9 mouse cellular contexts compared by ENCODE assay signal in genomic region chr2:133436913-133437843, GRCm38 (mm10).
DNase-seq lines count a peak whose midpoint lies in the region; ATAC-seq and TF ChIP-seq lines count a peak whose summit lies in the region.
"Had no signal": no experiment of that assay in that cellular context is flagged by ENCODE, and none has a peak within 500 bp of the region (broad histone marks: within the 10 kb centered on the region; RNA-seq: fewer than 3 reads in every experiment).

No protein-coding gene starts in this region.

- no peaks in the 10 kb centered on the region for H3K9me3 ChIP-seq in hindbrain, embryonic 11.5 days (ENCODE audit: control insufficient read depth, low read length)
- H3K9me3 ChIP-seq in hindbrain, embryonic 10.5 days, result no peaks in the 10 kb centered on the region
- H3K9me3 ChIP-seq in hindbrain, embryonic 16.5 days (ENCODE audit: control insufficient read depth, low read length), result no peaks in the 10 kb centered on the region
- H3K9me3 ChIP-seq in midbrain, embryonic 15.5 days, result no peaks in the 10 kb centered on the region

- no peak for TF ChIP-seq CTCF in cortical plate, adult 2 months (IDR thresholded peaks at IDR 0.05; ENCODE audit: extremely low read depth, insufficient read depth, low read length)

- WGBS in hindbrain, embryonic 11.5 days, result 70% methylated on average over 22 of the region's 22 CpGs
- WGBS in hindbrain, embryonic 10.5 days, result 74% methylated on average over 22 of the region's 22 CpGs
- 63% methylated on average over 22 of the region's 22 CpGs for WGBS in hindbrain, embryonic 16.5 days
- 69% methylated on average over 22 of the region's 22 CpGs for WGBS in midbrain, embryonic 15.5 days

- H3K27ac ChIP-seq in hindbrain, embryonic 11.5 days (ENCODE audit: low read depth, low read length), result no peak overlapping the region
- no peak overlapping the region for H3K27ac ChIP-seq in hindbrain, embryonic 10.5 days
- H3K27ac ChIP-seq in cortical plate, adult 2 months (ENCODE audit: insufficient read depth, low read length), result no peak overlapping the region
- H3K27ac ChIP-seq in hindbrain, embryonic 16.5 days (ENCODE audit: low read depth, low read length), result no peak overlapping the region; the same call in 1 of the 2 replicates
- H3K27ac ChIP-seq in midbrain, embryonic 15.5 days, result no peak overlapping the region

- peak; percentile 56 for ATAC-seq in hindbrain, embryonic 11.5 days (ENCODE audit: low FRiP score)
- ATAC-seq in hindbrain, embryonic 16.5 days, result peak; percentile 84
- peak; percentile 78; the same call in 1 of the 2 replicates for ATAC-seq in midbrain, embryonic 15.5 days (replicated peaks)

- H3K27me3 ChIP-seq in hindbrain, embryonic 11.5 days (ENCODE audit: control insufficient read depth, insufficient read depth, low read length), result no peaks in the 10 kb centered on the region
- no peaks in the 10 kb centered on the region for H3K27me3 ChIP-seq in hindbrain, embryonic 10.5 days (ENCODE audit: insufficient read depth, poor library complexity, severe bottlenecking)
- no peaks in the 10 kb centered on the region for H3K27me3 ChIP-seq in hindbrain, embryonic 16.5 days (replicated peaks; ENCODE audit: control insufficient read depth, insufficient read depth, low read length)
- no peaks in the 10 kb centered on the region for H3K27me3 ChIP-seq in midbrain, embryonic 15.5 days (replicated peaks)

- no peak for TF ChIP-seq POLR2A in cortical plate, adult 2 months (IDR thresholded peaks at IDR 0.05; ENCODE audit: extremely low read depth, insufficient read depth, low read length)

- H3K4me1 ChIP-seq in hindbrain, embryonic 11.5 days (replicated peaks; ENCODE audit: control insufficient read depth, insufficient read depth, low read length), result no peaks in the 10 kb centered on the region
- H3K4me1 ChIP-seq in hindbrain, embryonic 10.5 days (replicated peaks), result peaks cover 6% of the 10 kb centered on the region; the same call in 1 of the 2 replicates
- H3K4me1 ChIP-seq in cortical plate, adult 2 months (ENCODE audit: control insufficient read depth, insufficient read depth, low read length), result no peaks in the 10 kb centered on the region
- H3K4me1 ChIP-seq in hindbrain, embryonic 16.5 days (ENCODE audit: control insufficient read depth, insufficient read depth, low read depth, low read length), result no peaks in the 10 kb centered on the region
- H3K4me1 ChIP-seq in midbrain, embryonic 15.5 days, result no peaks in the 10 kb centered on the region

- H3K4me3 ChIP-seq in hindbrain, embryonic 11.5 days (ENCODE audit: low read depth, low read length), result no peak overlapping the region
- H3K4me3 ChIP-seq in hindbrain, embryonic 10.5 days, result no peak overlapping the region
- peak overlapping the region; percentile 23 for H3K4me3 ChIP-seq in cortical plate, adult 2 months (ENCODE audit: insufficient read depth, low read length)
- peak overlapping the region; percentile 29 for H3K4me3 ChIP-seq in hindbrain, embryonic 16.5 days (ENCODE audit: low read length)
- peak overlapping the region; percentile 13 for H3K4me3 ChIP-seq in midbrain, embryonic 15.5 days

- H3K4me2 ChIP-seq in hindbrain, embryonic 11.5 days (replicated peaks; ENCODE audit: low read depth, low read length), result no peak overlapping the region
- peak overlapping the region; percentile 54 for H3K4me2 ChIP-seq in hindbrain, embryonic 16.5 days (ENCODE audit: low read length)
- peak overlapping the region; percentile 35; the same call in 1 of the 2 replicates for H3K4me2 ChIP-seq in midbrain, embryonic 15.5 days

- DNase-seq in hindbrain, embryonic 11.5 days (ENCODE audit: low spot score), result peak; percentile 9
- no peak for DNase-seq in hindbrain, embryonic 10.5 days (ENCODE audit: low spot score)
- no peak for DNase-seq in urinary bladder, adult 2 months (ENCODE audit: low spot score)
- no peak for DNase-seq in urinary bladder, postnatal 36 days (ENCODE audit: low spot score in 2 of 2)
- DNase-seq in adrenal gland, adult (ENCODE audit: inconsistent age in 2 of 2, low spot score in 1 of 2), result no peak
- DNase-seq: heart, postnatal 10 days had no signal

- no peak overlapping the region for H3K9ac ChIP-seq in hindbrain, embryonic 11.5 days (ENCODE audit: low read depth, low read length)
- peak overlapping the region; percentile 47; the same call in 1 of the 2 replicates for H3K9ac ChIP-seq in hindbrain, embryonic 16.5 days (ENCODE audit: low read depth, low read length)
- H3K9ac ChIP-seq in midbrain, embryonic 15.5 days, result no peak overlapping the region

- no peaks in the 10 kb centered on the region for H3K36me3 ChIP-seq in hindbrain, embryonic 11.5 days (ENCODE audit: control insufficient read depth, insufficient read depth, low read length)
- no peaks in the 10 kb centered on the region for H3K36me3 ChIP-seq in hindbrain, embryonic 10.5 days
- no peaks in the 10 kb centered on the region for H3K36me3 ChIP-seq in hindbrain, embryonic 16.5 days (ENCODE audit: control insufficient read depth, insufficient read depth, low read length)
- H3K36me3 ChIP-seq in midbrain, embryonic 15.5 days (replicated peaks), result no peaks in the 10 kb centered on the region

Comparison
In these comparisons a context has a peak if more than half of its experiments do, and no peak if none do; other contexts are left out.
1. H3K4me3 ChIP-seq: peak in cortical plate, adult 2 months (single experiment), hindbrain, embryonic 16.5 days (single experiment) and midbrain, embryonic 15.5 days (single experiment); none in hindbrain, embryonic 11.5 days (single experiment) and hindbrain, embryonic 10.5 days (single experiment).
2. Peak in every context shown above with its lines, with median percentiles within 50 percentile points of each other: ATAC-seq.